Mouse (Mus musculus) urinary bladder, postnatal 25 days (tissue): ENCODE data around the gene 4833420G17Rik.
"Not testable (repeated sequence)": the region's sequence is repeated elsewhere in the genome, so short reads cannot be mapped to it uniquely, and the experiment has no call there.

Source experiments
- DNase-seq: peaks from one replicate; pipeline ENCODE4 v3.0.0; 2022; ENCODE audit warnings: low spot score

4833420G17Rik gene

GRCm38 (mm10) chr13:119462596-119463560 is at the start of gene 4833420G17Rik:
Gene 4833420G17Rik (plus strand): TSS chr13:119462768.
- DNase-seq, result peak; percentile 83

GRCm38 (mm10) chr13:119413026-119413425 is 49.5 kb upstream of the 4833420G17Rik start:
- no peak for DNase-seq

GRCm38 (mm10) chr13:119418479-119418878 is 44.1 kb upstream of the 4833420G17Rik start:
- DNase-seq, result no peak

GRCm38 (mm10) chr13:119430164-119430563 is 32.4 kb upstream of the 4833420G17Rik start:
- no peak for DNase-seq

- DNase-seq, result no peak
These were observed 30.5 kb upstream of the 4833420G17Rik start for GRCm38 (mm10) chr13:119432041-119432440.

GRCm38 (mm10) chr13:119434359-119434758 is 28.2 kb upstream of the 4833420G17Rik start:
- DNase-seq, result no peak

GRCm38 (mm10) chr13:119442244-119442643 is 20.3 kb upstream of the 4833420G17Rik start:
- no peak for DNase-seq

GRCm38 (mm10) chr13:119453563-119453962 is 9.0 kb upstream of the 4833420G17Rik start:
- no peak for DNase-seq

GRCm38 (mm10) chr13:119455082-119455481 is 7.5 kb upstream of the 4833420G17Rik start:
- no peak for DNase-seq

- DNase-seq, result no peak
These were observed 6.2 kb upstream of the 4833420G17Rik start for GRCm38 (mm10) chr13:119456342-119456741.

- DNase-seq, result no peak
These were observed 520 bp upstream of the 4833420G17Rik start for GRCm38 (mm10) chr13:119461900-119462595.

GRCm38 (mm10) chr13:119476631-119477030 is 14.1 kb downstream of the 4833420G17Rik start:
- no peak for DNase-seq

- no peak for DNase-seq
These were observed 15.2 kb downstream of the 4833420G17Rik start for GRCm38 (mm10) chr13:119477789-119478188.

GRCm38 (mm10) chr13:119487354-119487753 is 24.8 kb downstream of the 4833420G17Rik start:
- DNase-seq, result no peak

- peak; percentile 89 for DNase-seq
These were observed 25.5 kb downstream of the 4833420G17Rik start, which contains the start of the genes Tmem267 and 3110070M22Rik for GRCm38 (mm10) chr13:119487880-119488580. Gene Tmem267 (plus strand): TSS chr13:119488039. Gene 3110070M22Rik (minus strand): TSS chr13:119488383.

GRCm38 (mm10) chr13:119492083-119492482 is 29.5 kb downstream of the 4833420G17Rik start:
- not testable (repeated sequence) for DNase-seq

- not testable (repeated sequence) for DNase-seq
These were observed 32.4 kb downstream of the 4833420G17Rik start for GRCm38 (mm10) chr13:119494938-119495337.
